Mouse (Mus musculus): ENCODE measurements around the gene Acadvl.

DNA sequence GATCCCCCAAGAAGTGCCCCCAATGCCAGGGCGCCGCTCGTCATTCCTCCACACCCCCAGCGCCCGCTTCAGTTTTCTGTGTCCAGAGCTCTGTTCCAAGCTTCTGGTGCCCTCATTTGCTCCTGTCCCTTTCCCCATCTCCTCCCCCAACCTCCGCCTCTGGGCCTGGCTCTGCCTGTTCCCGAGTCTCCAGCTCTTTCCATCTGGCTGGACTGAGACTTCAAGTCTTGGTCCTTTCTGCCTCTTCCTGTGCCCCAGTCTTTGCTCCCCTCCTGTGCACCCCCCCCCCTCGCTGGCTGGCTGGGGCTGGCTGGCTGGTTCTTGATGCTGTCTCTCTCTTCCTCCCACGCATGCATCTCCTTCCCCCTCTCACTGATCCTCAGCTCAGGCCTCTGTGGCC, 12.2 kb upstream of the Acadvl start:
- TF ChIP-seq NANOG (IDR thresholded peaks at IDR 0.05; ENCODE audit: borderline replicate concordance, low read length) (no peak), CTCF (conservative IDR thresholded peaks at IDR 0.05; ENCODE audit: low read length) (no peak), POU5F1 (IDR thresholded peaks at IDR 0.05; ENCODE audit: borderline replicate concordance, low read length) (no peak)
